Mouse (Mus musculus) sigmoid colon, adult 10 weeks (tissue): ENCODE measurements around the gene Polg. TPM values are rescaled to one million over a fixed set of nuclear protein-coding genes. Genes with fewer than 3 reads are reported as not detected.

ENCODE experiments used
- polyA plus RNA-seq: library from polyadenylated mRNA; stranded (reverse); fragments of 350-450 nt; fragmentation: Illumina TruSeq; extraction: RNeasy Lipid Tissue Mini Kit (QIAGEN cat#74804); gene quantifications from one replicate; pipeline ENCODE4 v1.2.3, GENCODE M21; 2014; ENCODE audit warnings: low read depth, low replicate concordance

Gene Polg
- 43.6 TPM for polyA plus RNA-seq

DNA sequence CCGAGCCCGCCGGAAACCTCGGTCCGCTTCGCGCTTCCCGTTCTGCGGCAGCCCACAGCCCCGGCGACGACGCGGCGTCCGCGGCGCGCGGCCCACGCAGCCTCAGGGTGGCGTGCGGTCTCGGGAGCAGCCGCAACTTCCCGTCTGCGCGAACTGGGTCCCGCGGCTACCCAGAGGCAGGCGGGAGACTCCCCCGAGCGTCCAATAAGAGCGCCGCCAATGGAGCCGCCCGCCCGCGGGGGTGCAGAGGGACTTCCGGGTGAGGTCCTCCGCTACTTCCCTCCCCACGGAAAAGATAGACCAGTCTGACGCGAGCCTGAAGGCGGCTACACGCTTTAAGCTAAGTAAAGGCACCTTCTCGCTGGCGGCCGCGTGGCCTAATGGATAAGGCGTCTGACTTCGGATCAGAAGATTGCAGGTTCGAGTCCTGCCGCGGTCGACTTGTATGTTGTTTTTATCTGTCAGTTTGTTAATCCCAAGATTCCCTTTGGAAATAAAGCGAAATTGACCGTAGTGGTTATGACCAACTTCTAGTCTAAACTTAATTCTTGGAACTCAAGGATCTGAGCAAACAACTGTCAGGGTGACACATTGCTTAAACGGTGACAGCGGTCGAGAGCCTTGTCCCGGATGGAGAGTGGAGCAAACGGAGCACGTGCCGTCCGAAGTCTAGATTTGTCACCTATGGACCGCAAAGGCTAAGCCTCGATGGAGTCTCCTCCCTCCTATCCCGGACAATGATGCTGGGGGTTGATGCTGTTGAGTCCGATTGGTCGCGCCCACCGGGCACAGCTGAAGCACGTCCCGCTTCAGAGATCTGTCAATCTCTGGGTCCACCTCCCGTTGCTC is at the start of gene Polg:
Gene Polg, minus strand, starts transcription at position 310 of the 849 bp plus-strand sequence.

Other genes with a start within 250 kb of the Polg start
- 125 TPM for gene Abhd2, start 193.2 kb downstream of the Polg start, polyA plus RNA-seq
- gene Rlbp1, start 79.3 kb downstream of the Polg start, polyA plus RNA-seq, result not detected
- 1.6 TPM for gene Fanci, start 74.4 kb downstream of the Polg start, polyA plus RNA-seq
- not detected for gene Rhcg, start 151.3 kb upstream of the Polg start, polyA plus RNA-seq
- 1.7 TPM for gene Ticrr, start 193.8 kb upstream of the Polg start, polyA plus RNA-seq
- 0.16 TPM for gene Kif7, start 249.4 kb upstream of the Polg start, polyA plus RNA-seq